Mouse (Mus musculus) heart, adult 11 months (tissue): ENCODE measurements around the gene Igf1.
A peak's percentile ranks its signal among the peaks of the same experiment; 100 is the strongest.

Experiments
- DNase-seq: peaks from one replicate; pipeline ENCODE4 v3.0.0; 2022

The Igf1 gene

GRCm38 (mm10) chr10:87861104-87861455, 3.0 kb downstream of the Igf1 start:
- peak; percentile 83 for DNase-seq

GRCm38 (mm10) chr10:87862899-87863298, 4.8 kb downstream of the Igf1 start:
- peak; percentile 93 for DNase-seq

DNA sequence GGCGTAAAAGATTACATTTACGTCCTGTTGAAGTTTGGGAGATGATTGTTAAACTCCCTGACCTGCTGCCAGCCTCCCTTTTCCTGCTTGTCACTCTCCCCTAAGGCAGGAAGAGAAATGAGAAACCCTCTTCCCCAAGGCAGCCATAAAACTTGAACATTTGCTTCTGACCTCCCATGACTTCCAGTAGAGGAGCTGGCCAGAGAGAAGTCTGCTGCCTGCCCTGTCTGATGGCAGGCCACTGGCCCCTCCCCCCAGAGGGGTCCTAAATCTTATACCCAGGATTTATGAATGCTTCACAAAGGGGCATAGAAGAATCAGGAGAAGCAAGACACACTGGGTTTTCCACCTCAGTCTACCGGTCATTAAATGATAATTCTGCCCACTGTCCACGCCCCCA, 5.3 kb downstream of the Igf1 start:
- no peak for DNase-seq

DNA sequence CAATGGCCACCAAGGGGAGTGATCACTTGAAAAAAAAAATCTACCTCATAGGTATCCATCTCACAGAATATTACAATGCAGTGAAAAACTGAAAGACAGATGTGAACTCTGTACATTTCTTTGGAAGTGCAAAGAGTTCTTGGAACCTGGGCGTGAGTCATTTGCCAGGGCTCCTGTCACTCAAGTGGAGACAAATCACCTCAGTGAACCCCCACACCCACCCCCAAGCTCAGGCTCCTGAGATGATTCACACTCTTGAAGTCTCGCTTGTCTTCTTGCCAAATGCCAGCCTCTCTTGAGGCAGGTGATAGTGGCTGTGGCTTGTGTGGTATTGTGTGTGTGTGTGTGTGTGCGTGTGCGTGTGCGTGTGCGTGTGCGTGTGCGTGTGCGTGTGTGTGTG, 7.6 kb downstream of the Igf1 start:
- no peak for DNase-seq

GRCm38 (mm10) chr10:87866448-87866847, 8.4 kb downstream of the Igf1 start:
- DNase-seq, result no peak

- no peak for DNase-seq
These were observed 9.2 kb downstream of the Igf1 start for GRCm38 (mm10) chr10:87867217-87867616.

DNA sequence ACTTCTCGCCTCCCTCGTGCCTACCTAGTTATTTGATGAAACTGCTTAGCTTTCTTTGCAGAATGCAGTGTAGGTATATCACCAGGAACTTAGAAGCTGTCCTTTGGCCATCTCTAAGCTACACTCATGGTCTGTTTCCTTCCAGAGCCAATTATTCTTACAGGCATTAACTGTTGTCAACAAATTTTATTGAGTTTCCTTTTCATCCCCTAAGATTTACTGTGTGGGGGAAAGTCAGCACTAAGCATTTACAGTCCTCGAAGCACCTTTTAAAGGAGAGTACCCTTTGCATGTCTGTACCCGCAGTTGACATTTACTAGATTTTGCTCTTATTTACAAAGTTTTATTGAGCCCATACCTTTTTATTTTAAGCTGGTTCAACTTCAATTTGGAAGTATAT, 9.6 kb downstream of the Igf1 start:
- no peak for DNase-seq

- DNase-seq, result no peak
These were observed 10.4 kb downstream of the Igf1 start for GRCm38 (mm10) chr10:87868349-87869053.

- DNase-seq, result no peak
These were observed 11.1 kb downstream of the Igf1 start for GRCm38 (mm10) chr10:87869151-87869550.

DNA sequence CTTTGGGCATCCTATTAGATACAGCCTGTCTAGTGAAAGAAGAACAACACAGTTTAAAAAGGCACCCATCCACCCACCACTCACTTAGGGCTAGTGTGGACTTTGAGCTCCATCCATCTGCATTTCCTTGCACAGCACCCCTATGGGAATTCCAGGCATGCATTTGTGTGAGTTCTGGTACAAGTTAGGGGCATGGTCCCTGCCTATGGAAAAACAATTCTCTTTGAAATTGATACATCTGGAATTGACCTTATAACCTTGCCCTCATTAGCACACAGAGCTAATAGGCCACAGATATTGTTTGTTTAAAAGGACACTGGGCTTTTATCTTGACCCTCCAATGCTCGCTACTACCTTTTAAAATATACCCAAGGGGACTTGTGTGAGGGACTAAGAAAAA, 11.6 kb downstream of the Igf1 start:
- DNase-seq, result no peak

GRCm38 (mm10) chr10:87871863-87872647, 14.0 kb downstream of the Igf1 start:
- DNase-seq, result no peak

DNA sequence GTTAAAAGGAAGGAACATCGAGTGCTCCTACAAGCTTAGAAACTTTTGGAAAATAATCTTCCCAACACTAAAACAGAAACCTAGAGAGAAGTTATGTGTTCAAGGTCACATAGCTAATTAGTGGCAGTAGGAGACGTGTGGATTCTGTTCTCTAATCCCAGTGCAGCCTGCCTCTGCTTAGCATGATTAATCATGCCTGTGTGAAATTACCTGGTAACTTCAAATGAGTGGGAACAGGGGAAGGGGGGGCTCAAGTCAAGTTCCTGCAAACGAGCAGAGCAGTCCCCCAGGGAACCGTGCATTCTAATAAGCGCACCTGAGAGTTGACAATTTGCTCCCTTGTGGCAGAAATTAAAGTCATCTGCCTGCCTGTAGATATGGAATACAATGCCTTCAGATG, 14.8 kb downstream of the Igf1 start:
- DNase-seq, result no peak

GRCm38 (mm10) chr10:87873516-87873915, 15.5 kb downstream of the Igf1 start:
- no peak for DNase-seq

GRCm38 (mm10) chr10:87880071-87880785, 22.2 kb downstream of the Igf1 start:
- peak; percentile 89 for DNase-seq

DNA sequence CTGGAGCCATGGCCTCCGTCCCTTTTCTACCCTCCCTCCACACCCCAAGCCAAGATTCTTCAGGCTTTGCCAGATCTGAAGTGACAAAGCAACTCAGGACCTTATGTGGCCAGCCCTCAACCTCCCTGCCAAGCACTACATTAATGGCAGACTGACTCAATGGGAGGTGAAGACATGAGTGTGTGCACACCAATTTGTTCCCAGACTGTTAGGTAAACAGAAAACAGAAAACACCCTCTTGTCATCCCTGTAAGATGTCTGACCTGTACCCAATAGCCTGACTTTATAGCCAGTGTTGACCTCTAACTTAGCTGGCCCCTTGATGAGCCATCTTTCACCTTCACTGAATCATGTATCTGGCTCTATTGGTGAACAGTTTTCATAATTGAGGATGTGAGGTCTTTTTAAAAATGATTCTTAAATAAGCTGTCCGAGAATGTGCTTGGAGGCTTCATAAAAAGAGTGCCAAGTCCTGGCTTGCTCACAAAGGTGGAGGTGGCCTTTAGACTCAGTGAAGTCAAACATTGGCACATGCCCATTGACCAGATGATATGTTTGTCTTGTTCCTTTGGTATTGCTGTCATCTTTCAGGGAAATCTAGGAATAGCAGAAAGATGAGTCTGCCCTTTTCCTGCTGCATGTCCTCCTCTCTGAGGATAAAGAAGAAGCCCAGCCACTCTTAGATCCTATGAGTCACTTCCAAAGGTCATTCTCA, 27.4 kb downstream of the Igf1 start:
- DNase-seq, result peak; percentile 64

DNA sequence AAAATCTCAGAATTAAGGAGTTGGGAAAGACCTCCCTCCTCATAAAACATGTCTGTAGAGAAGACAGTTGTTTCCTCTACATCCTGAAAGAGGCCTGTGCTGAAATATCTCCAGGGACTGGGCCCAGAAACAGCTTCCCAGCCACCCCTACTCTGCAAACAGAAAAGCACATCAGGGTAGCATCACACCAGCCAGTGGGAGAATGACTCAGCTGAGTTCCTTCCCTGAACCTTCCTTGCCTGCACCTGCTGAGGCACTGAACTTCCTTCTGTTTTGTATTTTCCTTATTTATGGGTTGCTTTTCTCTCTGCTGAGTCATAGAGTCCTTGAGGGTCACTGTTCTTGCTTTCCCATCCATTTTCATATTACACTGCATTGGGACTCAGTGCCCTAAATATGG, 31.8 kb downstream of the Igf1 start:
- peak; percentile 88 for DNase-seq

DNA sequence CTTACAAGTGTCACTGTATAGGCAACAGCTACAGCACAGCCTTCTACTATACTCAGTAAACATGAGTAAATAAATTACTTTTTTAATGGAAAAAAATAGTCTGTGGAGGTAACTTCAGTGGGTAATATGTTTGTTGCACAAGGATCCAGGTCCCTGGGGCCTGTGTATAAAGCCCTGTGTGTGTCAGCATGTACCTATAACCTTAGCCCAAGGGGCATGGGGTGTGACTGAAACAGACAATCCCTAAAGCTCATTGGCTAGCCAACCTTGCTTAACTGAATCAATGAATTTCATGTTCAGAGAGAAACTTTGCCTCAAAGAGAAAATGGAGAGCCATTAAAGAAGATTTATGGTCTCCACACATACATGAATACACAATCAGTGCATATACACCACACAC, 34.2 kb downstream of the Igf1 start:
- peak; percentile 65 for DNase-seq

GRCm38 (mm10) chr10:87893272-87893671, 35.2 kb downstream of the Igf1 start:
- DNase-seq, result peak; percentile 96

DNA sequence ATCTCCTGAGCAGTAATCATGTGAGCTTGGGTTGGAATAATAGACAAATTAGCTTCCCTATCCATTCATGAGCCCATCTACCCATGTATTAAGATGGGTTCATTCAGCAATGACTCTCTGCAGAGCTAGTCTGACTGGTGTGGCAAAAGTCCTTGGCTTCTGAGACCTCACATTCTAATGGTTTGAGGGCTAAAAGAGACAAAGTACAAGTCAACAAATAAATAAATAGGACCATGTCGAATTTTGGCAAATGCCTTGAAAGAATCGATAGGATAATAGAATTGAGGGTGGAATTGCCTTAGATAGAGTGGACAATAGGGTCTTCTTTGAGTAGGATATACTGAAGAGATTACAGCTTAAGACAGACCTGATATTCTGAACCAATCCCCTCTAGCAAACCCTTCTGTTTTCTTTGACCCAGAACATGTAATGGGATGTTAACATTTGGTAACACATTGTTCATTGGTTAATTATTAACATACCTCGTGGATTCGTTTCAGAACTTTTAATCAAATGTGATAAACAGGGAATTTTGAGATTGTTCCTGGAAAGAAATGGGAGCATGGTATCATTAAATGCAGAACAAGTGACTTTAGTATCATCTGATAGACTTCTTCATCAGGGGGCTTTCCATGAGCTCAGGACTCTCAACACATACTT, 36.5 kb downstream of the Igf1 start:
- no peak for DNase-seq

DNA sequence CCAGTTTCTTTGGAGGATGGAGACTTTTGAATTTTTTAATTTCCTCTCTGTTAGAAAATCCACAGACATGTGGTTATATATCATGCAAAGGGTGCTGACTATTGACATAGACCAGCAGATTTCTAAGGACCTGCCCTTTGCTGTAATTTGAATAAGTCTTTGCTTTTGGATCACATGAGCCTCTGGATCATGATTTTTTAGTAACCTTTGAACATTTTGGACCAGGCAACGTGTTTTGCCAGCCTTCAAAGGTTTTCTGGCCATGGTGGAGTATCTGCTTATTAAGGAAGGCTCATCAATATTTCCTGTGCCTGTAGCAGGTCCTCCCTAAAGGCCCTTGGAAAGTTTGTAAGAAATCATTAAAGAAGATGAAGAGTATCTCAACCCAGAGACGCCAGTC, 37.3 kb downstream of the Igf1 start:
- no peak for DNase-seq

GRCm38 (mm10) chr10:87897331-87897730, 39.3 kb downstream of the Igf1 start:
- DNase-seq, result no peak

GRCm38 (mm10) chr10:87898826-87899225, 40.8 kb downstream of the Igf1 start:
- no peak for DNase-seq

GRCm38 (mm10) chr10:87901916-87902315, 43.9 kb downstream of the Igf1 start:
- peak; percentile 95 for DNase-seq
